Mouse (Mus musculus) megakaryocyte, embryonic 14.5 days (primary cell): ENCODE measurements around the gene Wdr11.

Experiments used
- FLI1 ChIP-seq: IDR thresholded peaks from 2 replicates; pipeline ENCODE4 v1.6.1; 2012; ENCODE audit warnings: low read length, inconsistent platforms, mixed read lengths
- GATA1 ChIP-seq: IDR thresholded peaks from 3 replicates; pipeline ENCODE4 v1.6.1; 2012; ENCODE audit warnings: mixed read lengths, low read length, inconsistent platforms, borderline replicate concordance

GRCm38 (mm10) chr7:129647798-129648197, 56.1 kb downstream of the Wdr11 start:
- no peak for TF ChIP-seq GATA1
- no peak for TF ChIP-seq FLI1
